Mouse (Mus musculus) gastrocnemius, adult 2 months (tissue): Measurements from ENCODE around the gene Dbn1. TPM values are rescaled to one million over a fixed set of nuclear protein-coding genes. Genes with fewer than 3 reads are reported as not detected.

ENCODE experiments used
- DNase-seq: peaks from one replicate; pipeline ENCODE4 v3.0.0; 2022
- H3K27ac ChIP-seq: fragments of 200-600 bp; 2 replicates; pipeline ENCODE4 v1.8.1; 2022; ENCODE audit warnings: mild to moderate bottlenecking
- H3K4me3 ChIP-seq: fragments of 200-600 bp; 2 replicates; pipeline ENCODE4 v1.8.1; 2022; ENCODE audit warnings: mild to moderate bottlenecking, moderate library complexity
- CTCF ChIP-seq: fragments of 200-600 bp; IDR thresholded peaks from 2 replicates; pipeline ENCODE4 v1.8.1; 2022; ENCODE audit warnings: antibody characterized with exemption, mild to moderate bottlenecking, moderate library complexity
- intact Hi-C: fragments of 180-260 bp; cut with DNase I; formaldehyde crosslinking; loops from one replicate; pipeline ENCODE4 v1.15.1; 2025
- total RNA-seq, 2 experiments: library from RNA; stranded (reverse); gene quantifications; 2 replicates each; pipeline ENCODE4 v1.2.3; 2021

Dbn1 gene
- total RNA-seq, 2 experiments from 2014 or later, result 4.9 to 7.7 TPM

DNA sequence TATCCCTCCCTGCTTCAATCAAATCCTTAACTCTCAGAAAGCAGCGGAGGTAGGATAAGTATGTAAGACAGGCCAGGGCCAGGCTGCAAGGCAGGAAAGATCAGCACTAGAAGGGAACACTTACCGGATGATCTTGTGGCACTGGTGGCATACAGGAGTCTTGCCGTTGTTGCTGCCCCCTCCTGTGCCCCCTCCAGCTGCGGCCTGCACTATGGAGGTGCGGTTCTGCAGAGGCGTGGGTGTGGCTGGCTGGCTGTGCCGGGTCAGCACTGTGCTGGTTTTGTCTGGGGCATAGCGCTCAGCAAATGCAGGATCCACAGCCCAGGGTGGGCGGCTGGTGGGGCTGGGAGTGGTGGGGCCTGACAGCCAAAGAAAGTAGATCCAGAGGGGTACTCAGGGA lies 17.9 kb upstream of the Dbn1 start:
- TF ChIP-seq CTCF, result no peak
- intact Hi-C loops, result no loop called here
- no peak for DNase-seq
- Histone ChIP-seq H3K4me3 (peak overlapping the region; percentile 5), H3K27ac (peak overlapping the region; percentile 78)

DNA sequence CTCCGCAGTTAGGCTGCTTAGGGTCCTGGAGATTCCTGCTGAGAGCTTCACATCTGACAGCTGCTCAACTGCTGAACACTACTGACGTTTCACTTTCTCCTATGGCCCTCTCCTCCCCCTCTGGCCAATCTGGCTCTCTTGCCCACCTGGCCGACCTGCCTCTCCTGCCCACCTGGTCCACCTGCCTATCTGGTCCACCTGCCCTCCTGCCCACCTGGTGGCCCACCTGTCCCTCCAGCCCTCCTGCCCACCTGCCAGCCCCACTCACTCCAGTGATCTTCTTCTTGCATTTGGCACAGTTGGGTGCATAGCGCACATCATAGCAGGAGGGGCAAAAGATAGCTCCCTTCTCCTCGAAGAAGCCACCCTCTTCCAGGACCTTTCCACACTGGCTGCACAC lies 16.5 kb upstream of the Dbn1 start:
- TF ChIP-seq CTCF, result no peak
- Histone ChIP-seq H3K4me3 (no peak overlapping the region), H3K27ac (no peak overlapping the region)
- intact Hi-C loops, result no loop called here
- DNase-seq, result no peak

DNA sequence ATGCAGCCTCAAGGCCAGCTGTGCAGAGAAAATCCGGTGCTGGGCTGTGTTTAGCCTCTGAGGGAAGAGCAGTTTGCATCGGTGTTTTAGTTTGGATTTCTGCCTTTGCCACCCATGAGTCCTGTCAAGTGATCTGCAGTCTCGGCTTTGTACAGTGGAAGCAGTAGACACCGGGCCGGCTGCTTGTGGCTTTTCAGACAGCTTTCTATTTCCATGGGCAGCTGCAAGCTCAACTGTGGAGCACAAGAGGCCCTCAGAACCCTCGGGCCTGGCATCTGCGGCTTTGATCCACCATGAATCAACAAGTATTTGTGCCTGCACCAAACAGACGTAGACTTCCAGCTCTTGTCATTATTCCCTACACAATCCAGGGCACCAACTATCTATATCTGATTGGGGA lies 14.5 kb upstream of the Dbn1 start:
- TF ChIP-seq CTCF, result no peak
- no peak overlapping the region for H3K27ac ChIP-seq
- intact Hi-C loops, result no loop called here
- no peak for DNase-seq
- H3K4me3 ChIP-seq, result no peak overlapping the region

DNA sequence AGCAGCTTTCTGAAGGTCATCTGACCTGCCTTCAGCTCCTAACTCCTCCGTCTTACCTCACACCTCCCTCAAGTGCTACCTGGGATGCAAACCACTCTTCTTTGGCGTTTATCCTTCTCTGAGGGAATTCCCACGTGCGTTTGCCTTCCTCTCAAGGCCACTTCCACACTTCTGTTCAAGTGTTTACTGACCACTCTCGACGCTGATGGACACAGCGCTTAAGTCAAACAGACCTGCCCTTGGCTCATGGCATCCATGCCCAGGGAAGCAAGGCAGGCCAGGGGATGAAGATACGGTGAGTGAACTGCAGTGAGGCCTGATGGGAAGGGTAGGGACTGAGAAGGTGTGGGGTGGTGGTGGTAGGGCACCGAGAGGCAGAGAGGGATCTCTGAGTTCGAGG lies 12.7 kb upstream of the Dbn1 start:
- H3K4me3 ChIP-seq, result no peak overlapping the region
- intact Hi-C loops, result no loop called here
- DNase-seq, result no peak
- TF ChIP-seq CTCF, result no peak
- H3K27ac ChIP-seq, result no peak overlapping the region

DNA sequence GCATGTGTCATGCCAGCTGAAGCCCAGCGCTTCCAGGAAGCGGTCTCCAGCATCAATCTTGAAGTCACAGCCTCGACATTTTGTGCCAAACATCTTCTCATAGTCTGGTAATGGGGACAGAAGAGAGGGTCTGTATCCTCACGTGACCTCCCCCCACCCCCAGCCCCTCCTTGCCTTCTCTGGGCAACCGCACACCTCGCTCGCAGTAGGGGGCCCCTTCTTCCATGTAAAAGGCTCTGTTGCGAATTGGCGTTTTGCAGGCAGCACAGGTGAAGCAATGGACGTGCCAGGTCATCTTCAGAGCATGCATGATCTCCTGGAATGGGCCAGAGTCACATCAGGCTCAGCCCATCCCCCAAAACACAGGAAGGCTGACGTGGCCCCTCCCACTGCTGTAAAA lies 11.0 kb upstream of the Dbn1 start:
- no peak overlapping the region for H3K27ac ChIP-seq
- no peak overlapping the region for H3K4me3 ChIP-seq
- intact Hi-C loops, result no loop called here
- no peak for DNase-seq
- TF ChIP-seq CTCF, result no peak

DNA sequence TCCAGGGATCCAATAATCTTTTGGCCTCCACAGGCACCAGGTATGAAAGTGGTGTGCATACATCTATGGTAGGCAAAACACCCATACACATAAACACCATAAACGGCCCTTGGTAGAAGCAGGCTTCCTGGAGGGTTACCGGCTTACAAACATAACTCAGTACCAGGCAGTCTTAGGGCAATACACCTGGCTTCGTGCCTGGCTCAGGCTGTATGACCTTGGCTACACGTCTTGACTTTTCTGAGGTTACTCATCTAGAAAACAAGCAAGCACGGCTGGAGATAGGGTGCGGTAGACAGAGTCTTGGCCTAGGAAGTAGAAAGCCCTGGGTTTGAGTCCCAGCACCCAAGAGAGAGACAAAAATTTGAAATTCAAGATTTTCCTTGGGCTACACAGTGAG lies 8.8 kb upstream of the Dbn1 start:
- intact Hi-C loops, result no loop called here
- Histone ChIP-seq H3K4me3 (no peak overlapping the region), H3K27ac (peak overlapping the region; percentile 78)
- peak; percentile 71 for DNase-seq
- no peak for TF ChIP-seq CTCF

DNA sequence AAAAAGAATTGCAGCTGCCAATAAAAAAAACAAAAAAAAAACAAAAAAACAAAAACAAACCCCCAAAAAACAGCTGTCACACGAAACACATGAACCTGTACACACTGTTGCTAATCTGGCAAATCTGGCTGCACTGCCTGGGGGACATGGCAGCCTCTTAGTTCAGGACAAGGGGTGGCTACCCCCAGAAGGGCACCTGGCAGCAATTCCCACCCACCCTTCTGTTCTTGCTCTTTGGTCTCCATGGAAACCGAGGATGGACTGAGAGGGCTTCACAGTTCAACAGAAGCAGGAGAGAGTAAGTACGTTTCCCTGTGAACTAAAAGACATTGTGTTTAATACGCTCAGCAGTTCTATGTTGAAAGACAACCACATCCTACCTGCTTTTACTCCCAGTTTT lies 7.8 kb upstream of the Dbn1 start:
- intact Hi-C loops, result loop anchor here (2.0 kb wide), 1 partner anchor 17 kb away; the partner anchor contains the start of gene Pdlim7
- TF ChIP-seq CTCF, result no peak
- H3K27ac ChIP-seq, result peak overlapping the region; percentile 78
- DNase-seq, result no peak
- H3K4me3 ChIP-seq, result peak overlapping the region; percentile 24; the same call in 1 of the 2 replicates

DNA sequence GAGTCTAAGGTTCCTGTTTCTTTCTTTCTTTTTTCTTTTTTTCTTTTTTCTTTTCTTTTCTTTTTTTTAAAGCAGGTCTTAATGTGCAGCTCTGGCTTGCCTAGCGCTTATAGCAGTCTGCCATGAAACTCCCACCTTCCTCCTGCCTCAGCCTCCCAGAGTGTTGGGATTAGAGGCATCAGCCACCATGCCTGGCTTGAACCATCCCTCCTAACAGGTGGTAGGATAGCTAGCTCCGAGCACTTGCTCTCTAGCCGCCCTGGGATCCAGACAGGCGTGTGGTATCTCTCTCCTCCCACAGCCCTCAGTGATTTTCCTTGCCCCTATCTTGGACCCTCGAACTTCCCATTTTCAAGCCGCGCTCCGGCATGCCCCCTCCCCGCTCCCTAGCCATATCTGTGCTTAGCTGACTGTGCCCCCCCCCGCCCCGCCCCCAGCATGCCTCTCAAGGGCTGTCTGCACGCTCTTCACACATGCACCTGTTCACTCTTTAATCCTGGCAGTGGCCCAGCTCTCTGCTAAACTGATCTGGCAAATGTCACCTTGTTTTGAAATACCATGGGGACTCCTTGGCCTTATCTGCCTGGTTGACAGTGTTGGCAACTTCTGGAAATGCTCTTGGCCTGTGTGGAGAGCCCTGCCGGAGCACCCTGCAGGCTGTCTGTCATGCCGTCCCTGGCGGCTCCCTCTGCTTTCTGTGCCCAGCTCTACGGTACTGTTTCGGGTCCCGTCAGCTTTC lies 7.1 kb upstream of the Dbn1 start:
- peak; percentile 84 for DNase-seq
- TF ChIP-seq CTCF, result no peak
- Histone ChIP-seq H3K4me3 (no peak overlapping the region), H3K27ac (peak overlapping the region; percentile 78)
- intact Hi-C loops, result loop anchor here (2.0 kb wide), 1 partner anchor 18 kb away; the partner anchor contains the start of gene Pdlim7

DNA sequence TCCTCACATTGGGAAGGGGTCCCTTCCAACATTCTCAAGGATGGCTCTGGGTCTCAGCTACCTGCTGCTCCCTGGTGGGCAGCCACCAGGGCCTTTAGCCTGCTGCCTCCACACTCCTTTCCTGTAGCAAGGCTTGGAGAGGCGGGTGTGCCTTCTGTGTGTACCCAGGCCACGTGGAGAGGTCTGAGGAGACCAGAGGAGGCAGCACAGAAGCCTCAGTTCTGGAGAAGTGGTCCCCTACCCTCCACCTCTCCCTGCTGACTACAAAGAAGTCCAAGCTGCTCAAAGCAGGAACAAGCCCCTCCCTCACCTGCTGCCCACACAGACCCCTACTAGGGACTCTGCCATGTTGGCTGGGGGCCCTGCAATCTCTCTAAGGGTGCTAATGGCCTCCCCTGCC lies 6.3 kb upstream of the Dbn1 start:
- no peak for TF ChIP-seq CTCF
- DNase-seq, result no peak
- Histone ChIP-seq H3K4me3 (no peak overlapping the region), H3K27ac (peak overlapping the region; percentile 78; the same call in 1 of the 2 replicates)
- intact Hi-C loops, result loop anchor here (2.0 kb wide), 1 partner anchor 19 kb away; the partner anchor contains the start of gene Pdlim7

DNA sequence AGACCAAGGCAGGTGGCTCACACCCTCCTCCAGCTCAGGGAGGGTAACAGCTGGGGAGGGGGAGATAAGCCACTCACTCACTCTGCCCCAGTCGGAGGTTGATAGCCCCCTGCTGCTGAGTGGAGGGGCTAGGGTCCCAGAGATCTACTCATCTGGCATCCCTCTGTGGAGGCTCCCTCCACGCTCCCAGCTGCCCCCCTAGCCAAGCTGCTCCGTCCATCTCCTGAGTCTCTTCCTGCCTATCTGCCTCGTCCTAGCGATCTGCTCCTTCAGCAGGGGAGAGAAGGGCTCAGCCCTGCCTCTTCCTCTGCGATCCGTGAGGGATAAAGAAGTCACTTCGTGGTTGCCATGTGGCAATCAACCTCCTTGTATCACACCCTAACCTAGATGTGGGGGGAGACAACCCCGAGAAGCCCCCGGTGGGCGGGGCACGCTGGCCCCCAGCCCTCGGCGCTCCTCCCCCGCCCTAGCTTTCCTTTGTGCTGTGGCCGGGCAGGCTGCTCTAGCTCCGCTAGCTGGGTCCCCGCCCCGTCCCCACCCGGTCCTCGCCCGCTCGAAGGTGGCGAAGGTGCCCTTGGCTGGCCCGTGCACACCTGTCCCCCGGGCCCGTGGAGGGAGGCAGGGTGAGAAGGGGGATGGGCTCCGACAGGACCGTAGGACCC lies 864 bp downstream of the Dbn1 start:
- intact Hi-C loops, result no loop called here
- peak; percentile 55 for DNase-seq

DNA sequence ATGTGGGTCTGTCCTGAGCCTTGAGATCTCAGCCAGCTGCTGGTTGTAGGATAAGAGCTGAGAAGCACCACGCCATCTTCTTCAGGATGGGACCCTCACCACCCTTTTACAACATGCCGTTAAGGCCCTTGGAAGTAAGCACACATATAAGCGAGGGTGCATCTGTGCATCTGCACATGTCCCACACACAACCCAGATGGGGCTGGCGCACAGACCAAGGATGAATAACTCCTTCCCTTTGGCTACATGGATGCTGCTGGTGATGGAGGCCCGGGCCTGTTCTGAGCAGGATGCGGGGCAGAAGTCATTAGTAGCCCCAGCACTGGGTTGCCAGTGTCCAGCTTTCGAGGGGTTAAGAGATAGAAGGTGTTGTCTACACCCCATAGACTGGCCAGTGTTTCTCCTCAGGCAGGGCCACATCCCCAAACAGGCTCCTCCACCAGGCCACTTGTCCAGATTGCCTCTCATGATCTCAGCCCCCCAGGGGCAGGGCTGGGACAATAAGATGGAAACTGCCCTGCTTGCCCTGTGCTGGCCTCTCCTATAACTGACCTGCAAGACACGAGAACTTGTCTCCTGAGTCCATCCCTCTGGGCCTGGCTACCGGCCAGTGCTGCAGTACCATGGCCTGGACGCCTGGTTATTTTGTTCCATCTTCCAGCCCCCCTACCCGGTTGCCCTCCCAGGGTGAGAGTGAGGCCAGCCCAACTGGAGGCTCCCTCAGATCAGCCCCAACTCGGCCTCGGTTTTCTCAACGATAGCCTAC lies 1.7 kb downstream of the Dbn1 start:
- TF ChIP-seq CTCF, result no peak
- peak; percentile 70 for DNase-seq
- peak overlapping the region; percentile 82 for H3K27ac ChIP-seq
- intact Hi-C loops, result no loop called here
- peak overlapping the region; percentile 84 for H3K4me3 ChIP-seq

More for the DNA sequence above, 864 bp downstream of the Dbn1 start:
- peak overlapping the region; percentile 82 for H3K27ac ChIP-seq
- no peak for TF ChIP-seq CTCF
- peak overlapping the region; percentile 84 for H3K4me3 ChIP-seq

DNA sequence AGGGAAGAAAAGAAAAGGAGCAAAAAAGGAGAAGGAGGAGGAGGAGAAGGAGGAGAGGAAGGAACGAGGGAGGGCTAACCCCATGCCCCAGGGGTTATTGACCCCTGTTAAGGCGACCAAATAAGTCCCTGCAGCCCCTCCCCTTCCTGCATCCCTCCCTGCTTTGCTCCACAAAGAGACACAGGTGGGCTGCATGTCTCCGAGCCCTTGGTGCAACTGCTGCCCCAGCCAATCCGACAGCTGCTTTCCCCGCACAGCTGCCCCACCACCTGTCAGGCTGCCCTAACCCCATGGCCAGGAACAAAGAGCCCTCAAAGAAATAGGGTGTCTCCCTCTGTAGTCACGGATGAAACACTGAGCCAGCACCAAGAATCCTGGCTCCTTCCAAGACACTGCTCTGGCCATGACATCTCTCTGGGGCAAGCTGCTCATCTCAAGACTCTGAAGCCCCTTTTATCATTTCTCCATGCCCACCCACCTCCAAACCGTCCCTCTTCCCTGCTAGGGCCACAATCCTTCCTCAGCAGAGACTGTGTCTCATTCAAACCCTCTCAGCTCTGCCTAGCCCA lies 3.3 kb downstream of the Dbn1 start:
- intact Hi-C loops, result no loop called here
- no peak for DNase-seq
- peak overlapping the region; percentile 9; the same call in 1 of the 2 replicates for H3K27ac ChIP-seq
- TF ChIP-seq CTCF, result no peak
- H3K4me3 ChIP-seq, result no peak overlapping the region
